Mouse (Mus musculus) forebrain, embryonic 11.5 days (tissue): ENCODE measurements around the gene Klhdc4. TPM values are rescaled to one million over a fixed set of nuclear protein-coding genes. Genes with fewer than 3 reads are reported as not detected.

ENCODE experiments used
- ATAC-seq: fragments of 200-750 bp; cut with Nextera tagmentation; replicated peaks from 2 replicates; pipeline ENCODE4 v1.8.0; 2017; ENCODE audit warnings: moderate TSS enrichment; ENCODE audit not compliant: low FRiP score
- DNase-seq: peaks from one replicate; pipeline ENCODE4 v3.0.0-alpha.2; 2017; ENCODE audit warnings: low spot score
- H3K27ac ChIP-seq: fragments of 300-500 bp; sonication (generic); 2 replicates; pipeline ENCODE4 v1.5.1; 2014; ENCODE audit warnings: low read depth, low read length
- H3K27me3 ChIP-seq: fragments of 300-500 bp; sonication (generic); 2 replicates; pipeline ENCODE4 v1.6.1; 2014; ENCODE audit warnings: mild to moderate bottlenecking, low read length, mixed read lengths; ENCODE audit not compliant: control insufficient read depth, insufficient read depth
- H3K36me3 ChIP-seq: fragments of 300-500 bp; sonication (generic); 2 replicates; pipeline ENCODE4 v1.6.1; 2014; ENCODE audit warnings: mild to moderate bottlenecking, low read length, moderate library complexity, mixed read lengths; ENCODE audit not compliant: control insufficient read depth, insufficient read depth
- H3K4me1 ChIP-seq: fragments of 300-500 bp; sonication (generic); replicated peaks from 2 replicates; pipeline ENCODE4 v1.6.1; 2014; ENCODE audit warnings: low read length, mixed read lengths; ENCODE audit not compliant: control insufficient read depth, insufficient read depth
- H3K4me2 ChIP-seq: fragments of 300-500 bp; sonication (generic); 2 replicates; pipeline ENCODE4 v1.6.1; 2014; ENCODE audit warnings: low read depth, mild to moderate bottlenecking, low read length, moderate library complexity, mixed read lengths; ENCODE audit not compliant: severe bottlenecking
- H3K4me3 ChIP-seq: fragments of 300-500 bp; sonication (generic); 2 replicates; pipeline ENCODE4 v1.5.1; 2014; ENCODE audit warnings: low read depth, low read length
- H3K9ac ChIP-seq: fragments of 300-500 bp; sonication (generic); 2 replicates; pipeline ENCODE4 v1.6.1; 2014; ENCODE audit warnings: low read length
- H3K9me3 ChIP-seq: fragments of 300-500 bp; sonication (generic); 2 replicates; pipeline ENCODE4 v1.6.1; 2016; ENCODE audit warnings: low read length, mixed read lengths; ENCODE audit not compliant: control insufficient read depth
- WGBS: fragments of 180-500 bp; shearing (Covaris S2); extraction: QIAGEN DNeasy Blood & Tissue Kit; methylation state at CpG from one replicate; pipeline ENCODE4 v1.1.7; 2014; 5-methylcytosine and 5-hydroxymethylcytosine counted together
- polyA plus RNA-seq: library from polyadenylated mRNA; unstranded; fragments of >200 nt; fragmentation: Nextera tagmentation; extraction: Ambion mirVana; gene quantifications from 2 replicates; pipeline ENCODE4 v1.2.1, GENCODE M21; 2014

Klhdc4 gene
- polyA plus RNA-seq, 1 experiment from 2014 or later, result 55.4 TPM

DNA sequence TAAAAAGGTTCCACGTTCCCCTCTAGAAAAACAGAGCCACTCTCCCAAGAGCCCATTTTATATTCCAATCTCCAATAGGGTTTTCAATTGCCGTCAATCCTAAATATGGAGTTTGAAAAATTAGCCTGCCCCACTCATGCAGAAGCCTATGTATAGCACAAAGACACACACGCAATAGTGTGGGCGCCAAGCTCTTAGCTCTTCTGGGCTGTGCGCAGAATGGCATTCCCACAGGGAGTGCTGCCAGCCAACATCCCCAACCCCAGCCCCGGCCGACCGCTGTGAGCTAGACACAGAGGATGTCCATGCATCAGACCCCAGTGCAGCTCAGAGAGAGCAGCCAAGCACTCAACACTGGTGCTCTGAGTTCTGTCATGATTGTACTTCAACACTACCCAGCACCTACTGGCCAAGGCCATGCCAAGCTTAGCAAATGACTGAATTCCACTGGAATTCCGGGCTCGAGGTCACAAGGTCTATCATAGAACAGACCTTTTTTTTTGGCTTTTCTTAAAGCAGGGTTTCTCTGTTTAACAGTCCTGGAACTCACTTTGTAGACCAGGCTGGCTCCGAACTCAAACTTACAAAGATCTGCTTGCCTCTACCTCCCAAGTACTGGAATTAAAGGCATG is 19.7 kb downstream of the Klhdc4 start:
- Histone ChIP-seq H3K9ac (no peak overlapping the region), H3K27me3 (no peaks in the 10 kb centered on the region), H3K9me3 (no peaks in the 10 kb centered on the region), H3K4me2 (no peak overlapping the region), H3K36me3 (peaks cover 4% of the 10 kb centered on the region), H3K4me3 (no peak overlapping the region), H3K4me1 (no peaks in the 10 kb centered on the region), H3K27ac (no peak overlapping the region)
- WGBS, result 93% methylated on average over 11 of the region's 11 CpGs
- DNase-seq (no peak), ATAC-seq (no peak)

DNA sequence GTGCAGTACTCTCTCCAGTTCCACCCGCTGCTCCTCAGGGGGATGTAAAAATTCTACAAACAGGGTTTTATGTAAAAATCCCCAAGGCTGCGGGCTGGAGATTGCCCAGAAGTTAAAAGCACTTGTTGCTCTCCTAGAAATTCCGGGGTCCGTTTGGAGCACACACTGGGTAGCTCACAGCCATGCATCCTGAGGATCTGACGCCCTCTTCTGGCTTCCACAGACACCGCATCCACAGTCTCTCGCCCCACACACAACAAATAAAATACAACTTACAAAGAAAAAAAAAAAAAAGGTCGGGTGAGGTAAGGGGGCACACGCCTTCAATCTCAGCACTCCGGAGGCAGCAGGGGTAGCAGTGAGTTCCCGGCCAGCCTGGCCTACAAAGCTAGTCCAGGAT is 21.3 kb downstream of the Klhdc4 start:
- no peaks in the 10 kb centered on the region for H3K9me3 ChIP-seq
- no peaks in the 10 kb centered on the region for H3K4me1 ChIP-seq
- no peak overlapping the region for H3K27ac ChIP-seq
- no peak for DNase-seq
- no peak overlapping the region for H3K9ac ChIP-seq
- H3K4me3 ChIP-seq, result no peak overlapping the region
- H3K27me3 ChIP-seq, result no peaks in the 10 kb centered on the region
- no peak overlapping the region for H3K4me2 ChIP-seq
- peaks cover 7% of the 10 kb centered on the region for H3K36me3 ChIP-seq
- no peak for ATAC-seq
- WGBS, result 82% methylated on average over 11 of the region's 11 CpGs

DNA sequence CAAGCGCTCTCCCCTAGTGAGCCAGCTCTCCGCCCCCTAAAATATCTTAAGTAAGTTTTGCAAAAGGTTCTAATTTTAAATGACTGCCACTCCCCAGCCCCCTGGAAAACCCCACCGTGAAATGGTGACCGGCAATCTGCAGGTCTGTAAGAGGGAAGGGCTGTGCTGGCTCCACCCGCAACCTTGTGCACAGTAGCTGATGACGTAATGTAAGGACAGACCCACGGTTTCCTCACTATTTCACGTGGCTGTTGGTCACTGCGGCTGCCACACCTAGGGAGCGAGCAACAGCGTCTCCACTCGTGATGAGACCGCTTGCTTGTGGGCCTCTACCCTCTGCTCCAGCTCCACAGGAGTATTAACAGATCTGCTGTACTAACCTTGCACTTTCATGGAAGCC is 23.2 kb downstream of the Klhdc4 start:
- no peak overlapping the region for H3K27ac ChIP-seq
- H3K4me1 ChIP-seq, result no peaks in the 10 kb centered on the region
- 93% methylated on average over 13 of the region's 13 CpGs for WGBS
- H3K9me3 ChIP-seq, result no peaks in the 10 kb centered on the region
- H3K9ac ChIP-seq, result no peak overlapping the region
- no peaks in the 10 kb centered on the region for H3K27me3 ChIP-seq
- DNase-seq (no peak), ATAC-seq (no peak)
- peaks cover 3% of the 10 kb centered on the region for H3K36me3 ChIP-seq
- no peak overlapping the region for H3K4me2 ChIP-seq
- H3K4me3 ChIP-seq, result no peak overlapping the region

DNA sequence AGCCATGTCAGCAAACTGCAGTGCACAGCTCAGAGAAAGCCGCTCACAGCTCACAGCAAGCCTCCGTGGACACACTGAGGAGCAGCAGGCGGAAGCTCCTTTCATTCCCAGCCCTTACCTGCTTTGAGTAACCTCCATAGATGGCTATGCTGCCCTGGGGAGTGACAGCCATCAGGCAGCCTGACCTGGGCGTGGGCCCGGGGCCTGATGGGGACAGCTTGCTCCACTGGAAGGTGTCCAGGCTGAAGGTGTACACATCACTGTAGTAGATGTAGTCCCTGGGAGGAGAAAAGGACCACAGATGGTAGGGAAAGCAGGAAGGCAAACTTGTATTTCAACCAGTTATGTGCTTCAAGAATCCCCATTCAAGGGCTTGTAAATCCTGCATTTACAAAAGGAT is 24.5 kb downstream of the Klhdc4 start:
- H3K9ac ChIP-seq, result no peak overlapping the region
- ATAC-seq (no peak), DNase-seq (no peak)
- H3K27ac ChIP-seq, result no peak overlapping the region
- no peaks in the 10 kb centered on the region for H3K4me1 ChIP-seq
- WGBS, result 94% methylated on average over 5 of the region's 5 CpGs
- H3K4me2 ChIP-seq, result no peak overlapping the region
- H3K9me3 ChIP-seq, result no peaks in the 10 kb centered on the region
- H3K4me3 ChIP-seq, result no peak overlapping the region
- peaks cover 3% of the 10 kb centered on the region for H3K36me3 ChIP-seq
- H3K27me3 ChIP-seq, result no peaks in the 10 kb centered on the region

GRCm38 (mm10) chr8:121798401-121798800 is 31.0 kb downstream of the Klhdc4 start:
- ATAC-seq, result no peak
- Histone ChIP-seq H3K4me1 (no peaks in the 10 kb centered on the region), H3K36me3 (peaks cover 4% of the 10 kb centered on the region; the same call in 1 of the 2 replicates), H3K27ac (no peak overlapping the region), H3K27me3 (no peaks in the 10 kb centered on the region), H3K4me2 (no peak overlapping the region), H3K9ac (no peak overlapping the region), H3K9me3 (no peaks in the 10 kb centered on the region), H3K4me3 (no peak overlapping the region)
- WGBS, result 96% methylated on average over 6 of the region's 6 CpGs
- DNase-seq, result no peak

- H3K27ac ChIP-seq, result no peak overlapping the region
- H3K4me2 ChIP-seq, result no peak overlapping the region
- WGBS, result 94% methylated on average over 11 of the region's 11 CpGs
- peaks cover 4% of the 10 kb centered on the region; the same call in 1 of the 2 replicates for H3K36me3 ChIP-seq
- no peak overlapping the region for H3K4me3 ChIP-seq
- no peaks in the 10 kb centered on the region for H3K9me3 ChIP-seq
- no peaks in the 10 kb centered on the region for H3K27me3 ChIP-seq
- H3K4me1 ChIP-seq, result no peaks in the 10 kb centered on the region
- ATAC-seq (no peak), DNase-seq (no peak)
- no peak overlapping the region for H3K9ac ChIP-seq
These were observed 33.0 kb downstream of the Klhdc4 start for GRCm38 (mm10) chr8:121796406-121796805.

DNA sequence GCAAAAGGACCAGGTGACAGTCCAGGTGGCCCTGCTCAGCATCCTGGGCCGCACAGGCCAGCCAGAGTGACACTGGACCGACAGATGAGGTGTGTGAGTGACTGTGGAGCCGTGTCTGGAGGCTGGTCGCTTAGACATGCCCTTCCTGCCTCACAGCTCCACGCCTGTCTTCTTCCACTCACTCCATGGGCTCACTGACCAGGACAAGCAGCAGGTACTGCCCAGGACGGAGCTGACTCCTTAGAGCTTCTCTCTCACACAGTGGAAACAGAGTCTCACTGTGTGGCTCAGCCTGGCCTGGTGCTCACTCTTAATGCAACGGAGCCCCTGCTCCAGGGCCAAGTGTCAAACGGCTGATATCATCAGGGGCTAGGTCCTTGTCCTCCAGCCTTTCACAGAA is 33.9 kb downstream of the Klhdc4 start:
- Histone ChIP-seq H3K27ac (no peak overlapping the region), H3K4me2 (no peak overlapping the region), H3K4me3 (no peak overlapping the region), H3K4me1 (no peaks in the 10 kb centered on the region), H3K27me3 (no peaks in the 10 kb centered on the region), H3K36me3 (peaks cover 4% of the 10 kb centered on the region; the same call in 1 of the 2 replicates), H3K9me3 (no peaks in the 10 kb centered on the region), H3K9ac (no peak overlapping the region)
- DNase-seq, result no peak
- no peak for ATAC-seq
- 90% methylated on average over 8 of the region's 8 CpGs for WGBS

- Histone ChIP-seq H3K27me3 (no peaks in the 10 kb centered on the region), H3K4me3 (no peak overlapping the region), H3K9me3 (no peaks in the 10 kb centered on the region), H3K36me3 (peaks cover 4% of the 10 kb centered on the region; the same call in 1 of the 2 replicates), H3K9ac (no peak overlapping the region), H3K4me2 (no peak overlapping the region), H3K4me1 (no peaks in the 10 kb centered on the region), H3K27ac (no peak overlapping the region)
- DNase-seq (no peak), ATAC-seq (no peak)
- 53% methylated on average over 3 of the region's 3 CpGs for WGBS
These were observed 35.2 kb downstream of the Klhdc4 start for GRCm38 (mm10) chr8:121794151-121794550.

- ATAC-seq (no peak), DNase-seq (no peak)
- no peaks in the 10 kb centered on the region for H3K4me1 ChIP-seq
These were observed 36.7 kb downstream of the Klhdc4 start for GRCm38 (mm10) chr8:121792627-121793026.

More at GRCm38 (mm10) chr8:121792627-121793026, 36.7 kb downstream of the Klhdc4 start:
- H3K27me3 ChIP-seq, result no peaks in the 10 kb centered on the region
- WGBS, result 77% methylated on average over 4 of the region's 4 CpGs
- H3K36me3 ChIP-seq, result peaks cover 4% of the 10 kb centered on the region; the same call in 1 of the 2 replicates
- no peaks in the 10 kb centered on the region for H3K9me3 ChIP-seq
- H3K4me2 ChIP-seq, result no peak overlapping the region
- H3K9ac ChIP-seq, result no peak overlapping the region
- no peak overlapping the region for H3K4me3 ChIP-seq
- no peak overlapping the region for H3K27ac ChIP-seq
